Mouse (Mus musculus) c-Kit-positive CD71-positive TER-119-negative erythroid progenitor cells, embryonic 14.5 days (primary cell): ENCODE measurements around the gene Trim68.
A peak's percentile ranks its signal among the peaks of the same experiment; 100 is the strongest.
"Not testable (repeated sequence)": the region's sequence is repeated elsewhere in the genome, so short reads cannot be mapped to it uniquely, and the experiment has no call there.

Experiments used
- DNase-seq: peaks from one replicate; pipeline ENCODE4 v3.0.0-alpha.2; 2013; ENCODE audit warnings: low read depth

The Trim68 gene

GRCm38 (mm10) chr7:102686944-102687501, at the start of gene Trim68:
Trim68 (minus strand) TSS chr7:102687327.
- peak; percentile 72 for DNase-seq

GRCm38 (mm10) chr7:102733793-102734192, 46.7 kb upstream of the Trim68 start:
- no peak for DNase-seq

DNA sequence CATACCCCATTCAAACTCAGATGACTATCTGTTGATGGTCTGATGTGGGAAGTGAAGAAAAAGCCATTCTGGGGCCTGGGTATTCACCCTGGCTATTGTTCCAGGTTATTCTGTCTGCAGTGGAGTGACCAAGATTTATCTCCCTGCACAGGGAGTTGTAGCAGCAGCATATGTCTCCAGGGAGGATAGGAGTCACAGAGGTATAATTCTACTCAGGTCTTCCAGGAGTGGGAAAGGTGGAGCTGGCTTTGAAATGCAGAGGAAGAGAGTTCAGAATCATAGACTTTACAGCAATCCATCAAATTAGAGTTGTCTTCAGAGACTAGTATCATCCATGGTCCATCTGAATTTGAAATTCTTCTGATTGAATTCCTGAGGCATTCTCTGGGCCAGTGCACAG, 40.3 kb upstream of the Trim68 start, which contains the start of gene Olfr559:
Gene Olfr559 (minus strand): TSS at position 101 of the 400 bp plus-strand sequence.
- no peak for DNase-seq

- DNase-seq, result no peak
Measured at GRCm38 (mm10) chr7:102718970-102719369, 31.8 kb upstream of the Trim68 start, which contains the start of gene Olfr33. Olfr33 (minus strand) TSS chr7:102719070.

DNA sequence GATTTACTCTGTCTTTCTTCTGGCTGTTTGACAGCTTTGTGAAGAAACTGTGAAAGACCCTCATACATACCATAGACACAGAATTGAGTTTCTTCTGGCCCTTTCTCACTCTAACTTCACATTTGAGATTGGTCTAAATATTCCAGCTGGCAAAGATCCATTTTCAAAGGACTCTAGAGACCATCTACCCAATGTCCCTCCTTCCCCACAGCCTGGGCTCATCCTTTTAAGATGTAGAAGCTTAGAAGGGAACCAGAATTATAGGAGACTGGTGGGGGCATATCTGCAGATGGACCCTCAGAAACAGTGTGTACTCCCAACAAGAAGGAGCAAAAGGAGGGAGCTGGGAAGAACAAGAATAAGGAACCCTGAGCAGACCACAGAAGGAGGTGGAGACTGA, 14.8 kb upstream of the Trim68 start, which contains the start of gene Olfr558:
Gene Olfr558 (plus strand): TSS at position 301 of the 400 bp plus-strand sequence.
- DNase-seq, result no peak

DNA sequence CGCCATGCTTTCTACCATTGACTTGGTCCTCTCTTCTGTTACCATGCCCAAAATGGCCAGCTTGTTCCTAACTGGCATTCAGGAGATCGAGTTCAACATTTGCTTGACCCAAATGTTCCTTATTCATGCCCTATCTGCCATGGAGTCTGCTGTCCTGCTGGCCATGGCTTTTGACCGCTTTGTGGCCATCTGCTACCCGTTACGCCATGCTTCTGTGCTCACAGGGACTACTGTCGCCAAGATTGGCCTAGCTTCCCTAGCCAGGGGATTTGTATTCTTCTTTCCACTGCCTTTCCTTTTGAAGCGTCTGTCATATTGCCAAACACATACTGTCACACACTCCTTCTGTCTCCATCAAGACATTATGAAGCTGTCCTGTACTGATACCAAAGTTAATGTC, 11.3 kb upstream of the Trim68 start:
- no peak for DNase-seq

GRCm38 (mm10) chr7:102695358-102696125, 8.4 kb upstream of the Trim68 start, which contains the start of gene Olfr557:
Olfr557 (plus strand) TSS chr7:102695910.
- DNase-seq, result no peak

GRCm38 (mm10) chr7:102681916-102682315, 5.2 kb downstream of the Trim68 start:
- no peak for DNase-seq

DNA sequence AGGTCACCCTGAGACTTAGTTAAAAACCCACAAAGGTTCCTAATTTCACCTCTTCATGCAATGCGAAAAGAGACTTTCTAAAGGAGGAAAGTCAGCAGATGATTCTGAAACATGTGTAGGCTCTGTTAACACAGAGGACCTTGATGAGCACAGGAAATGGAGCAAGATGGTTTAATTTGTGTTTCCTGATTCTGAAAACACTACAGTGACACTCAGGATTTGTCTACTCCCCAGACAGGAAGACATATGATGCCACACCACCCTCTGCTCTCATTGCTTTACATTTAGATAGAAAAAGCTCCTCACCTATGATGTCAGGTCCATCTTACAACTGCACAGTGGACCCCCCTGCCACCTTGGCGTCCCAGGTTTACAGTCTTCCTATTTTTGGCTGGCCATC, 10.9 kb downstream of the Trim68 start:
- no peak for DNase-seq

- DNase-seq, result no peak
Measured at GRCm38 (mm10) chr7:102665378-102665777, 21.7 kb downstream of the Trim68 start.

DNA sequence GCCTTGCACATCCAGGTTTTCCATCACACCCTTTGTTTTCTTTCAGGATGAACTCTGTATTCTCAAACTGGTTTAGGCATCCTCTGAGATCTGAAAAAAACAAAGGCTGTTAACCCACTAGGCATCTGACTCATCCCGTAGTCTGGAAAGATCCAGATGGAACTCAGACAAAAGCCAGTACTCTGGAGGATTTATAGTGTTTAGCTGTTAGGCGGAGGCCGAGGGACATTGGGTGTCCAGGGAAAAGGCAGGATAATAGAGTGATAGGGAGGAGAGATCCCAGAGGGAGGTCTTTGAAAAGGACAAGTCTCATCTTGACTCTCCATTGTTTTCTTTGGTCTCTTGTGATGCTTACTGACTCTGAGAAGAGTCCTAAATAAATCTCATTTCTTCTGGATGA, 22.5 kb downstream of the Trim68 start, which contains the start of gene Olfr556:
Gene Olfr556 (plus strand): TSS at position 301 of the 400 bp plus-strand sequence.
- DNase-seq, result no peak

GRCm38 (mm10) chr7:102658523-102658922, 28.6 kb downstream of the Trim68 start, which contains the start of gene Olfr555:
Olfr555 (plus strand) TSS chr7:102658823.
- DNase-seq, result no peak

DNA sequence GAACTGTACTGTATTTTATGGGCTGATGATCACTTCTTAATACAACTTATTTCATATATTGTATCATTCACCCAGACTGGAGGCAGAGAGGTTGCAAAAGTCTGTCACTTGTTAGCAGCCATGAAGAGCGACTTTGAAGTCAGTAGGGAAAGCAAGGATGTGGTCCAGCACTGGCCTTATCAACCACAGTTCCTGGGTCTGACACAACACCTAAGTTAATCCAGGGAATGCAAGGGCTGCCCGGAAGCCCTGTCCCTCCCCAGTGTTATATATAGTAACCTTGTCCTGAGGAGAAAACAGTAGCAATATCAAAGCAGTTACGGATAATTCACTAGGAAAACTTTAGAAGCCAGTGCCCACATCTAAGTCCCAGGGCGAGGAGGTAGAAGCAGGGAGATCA, 42.2 kb downstream of the Trim68 start:
- not testable (repeated sequence) for DNase-seq

DNA sequence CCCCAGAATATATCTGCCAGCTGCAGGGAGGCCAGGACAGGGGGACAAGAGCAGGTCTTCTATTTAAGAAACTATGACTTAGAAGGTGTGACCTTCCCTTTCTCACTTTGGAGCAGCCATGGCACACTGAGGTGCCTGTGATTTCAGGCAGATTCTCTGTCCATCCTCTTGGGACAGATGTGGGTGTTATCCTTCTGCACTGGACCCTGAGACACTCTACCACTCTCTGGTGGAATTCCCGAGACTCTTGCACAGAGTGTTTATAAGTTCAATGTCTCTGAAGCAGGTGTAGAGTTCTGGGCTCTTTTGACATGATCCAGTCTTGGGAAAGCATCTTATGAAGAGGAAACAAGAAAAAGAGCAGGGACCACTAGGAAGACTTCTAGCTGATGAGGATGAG, 49.0 kb downstream of the Trim68 start, which contains the start of gene Olfr554:
Gene Olfr554 (plus strand): TSS at position 301 of the 400 bp plus-strand sequence.
- DNase-seq, result no peak

DNA sequence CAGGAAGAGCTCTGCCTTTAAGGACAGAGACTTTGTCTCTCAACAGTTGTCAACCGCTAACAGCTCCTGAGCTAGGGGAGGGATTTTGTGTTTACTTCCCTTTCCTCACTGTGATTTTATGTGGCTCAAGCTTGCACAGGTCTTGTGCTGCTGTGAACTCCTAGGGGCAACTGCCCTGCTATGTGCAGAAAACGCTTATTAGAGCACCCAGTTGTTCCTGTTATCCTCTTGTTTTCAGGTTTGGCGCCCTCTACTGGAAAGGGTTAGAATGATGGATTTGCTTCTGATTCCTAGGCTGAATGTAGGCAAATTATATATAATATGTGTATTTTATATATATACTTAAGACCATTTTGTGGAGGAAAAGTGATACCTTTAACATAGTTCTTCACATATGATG, 50.5 kb downstream of the Trim68 start:
- peak; percentile 16 for DNase-seq
